Mouse (Mus musculus): ENCODE data around the gene Clic1. TPM values are rescaled to one million over a fixed set of nuclear protein-coding genes. Genes with fewer than 3 reads are reported as not detected.
"Not testable (repeated sequence)": the region's sequence is repeated elsewhere in the genome, so short reads cannot be mapped to it uniquely, and the experiment has no call there.

The Clic1 gene
- total RNA-seq (2021), result 10 to 100 TPM; 71.9 to 92.9 TPM
- long read RNA-seq, experiment 1, transcript Clic1-201 (6 exons, 1,466 nt), result major isoform, 43 of 44 reads
- long read RNA-seq, experiment 1, partial matches to known transcripts, result 0 of 44 reads
- long read RNA-seq, experiment 1, other reads (novel, unspliced or antisense), result 1 of 44 reads
- long read RNA-seq, experiment 2, transcript Clic1-201 (6 exons, 1,466 nt), result major isoform, 148 of 172 reads
- long read RNA-seq, experiment 2, partial matches to known transcripts, result 16 of 172 reads
- long read RNA-seq, experiment 2, other reads (novel, unspliced or antisense), result 8 of 172 reads

- peak in 1 of 2 experiments; percentile 50 for DNase-seq (ENCODE audit: low spot score in 2 of 2)
These were observed at the start of gene Clic1 for GRCm38 (mm10) chr17:35049561-35050016. Gene Clic1, plus strand, starts transcription at chr17:35049966.

- peak; percentile 89 for DNase-seq (ENCODE audit: low spot score in 2 of 2)
These were observed 48.9 kb upstream of the Clic1 start, which contains the start of gene Vars for GRCm38 (mm10) chr17:35000717-35001451. Gene Vars, plus strand, starts transcription at chr17:35000987.

GRCm38 (mm10) chr17:35001452-35002152, 48.2 kb upstream of the Clic1 start:
- DNase-seq (ENCODE audit: low spot score in 2 of 2), result peak in 1 of 2 experiments; percentile 43

GRCm38 (mm10) chr17:35002153-35002865, 47.5 kb upstream of the Clic1 start:
- DNase-seq (ENCODE audit: low spot score in 2 of 2), result no peak

- DNase-seq (ENCODE audit: low spot score in 2 of 2), result no peak
These were observed 46.5 kb upstream of the Clic1 start for GRCm38 (mm10) chr17:35003022-35003838.

GRCm38 (mm10) chr17:35004075-35004717, 45.6 kb upstream of the Clic1 start:
- no peak for DNase-seq (ENCODE audit: low spot score in 2 of 2)

GRCm38 (mm10) chr17:35005158-35005557, 44.6 kb upstream of the Clic1 start:
- DNase-seq (ENCODE audit: low spot score in 2 of 2), result no peak

- DNase-seq (ENCODE audit: low spot score in 2 of 2), result not testable (repeated sequence)
These were observed 43.9 kb upstream of the Clic1 start for GRCm38 (mm10) chr17:35005902-35006301.

GRCm38 (mm10) chr17:35007387-35007991, 42.3 kb upstream of the Clic1 start:
- no peak for DNase-seq (ENCODE audit: low spot score in 2 of 2)

GRCm38 (mm10) chr17:35009586-35009985, 40.2 kb upstream of the Clic1 start:
- DNase-seq (ENCODE audit: low spot score in 2 of 2), result no peak

GRCm38 (mm10) chr17:35011440-35011839, 38.3 kb upstream of the Clic1 start:
- DNase-seq (ENCODE audit: low spot score in 2 of 2), result no peak

- DNase-seq (ENCODE audit: low spot score in 2 of 2), result no peak
These were observed 37.3 kb upstream of the Clic1 start for GRCm38 (mm10) chr17:35012430-35012829.

- DNase-seq (ENCODE audit: low spot score in 2 of 2), result no peak
These were observed 36.5 kb upstream of the Clic1 start for GRCm38 (mm10) chr17:35013221-35013620.

- DNase-seq (ENCODE audit: low spot score in 2 of 2), result no peak
These were observed 34.5 kb upstream of the Clic1 start for GRCm38 (mm10) chr17:35015296-35015695.

GRCm38 (mm10) chr17:35016376-35016775, 33.4 kb upstream of the Clic1 start, which contains the start of gene Vwa7:
Gene Vwa7, plus strand, starts transcription at chr17:35016579.
- DNase-seq (ENCODE audit: low spot score in 2 of 2), result peak; percentile 40 to 48

- DNase-seq (ENCODE audit: low spot score in 2 of 2), result no peak
These were observed 32.7 kb upstream of the Clic1 start for GRCm38 (mm10) chr17:35016791-35017705.

- no peak for DNase-seq (ENCODE audit: low spot score in 2 of 2)
These were observed 32.1 kb upstream of the Clic1 start for GRCm38 (mm10) chr17:35017706-35018030.

- no peak for DNase-seq (ENCODE audit: low spot score in 2 of 2)
These were observed 31.6 kb upstream of the Clic1 start for GRCm38 (mm10) chr17:35018171-35018570.
